Mouse (Mus musculus) embryonic facial prominence, embryonic 15.5 days (tissue): ENCODE data around the gene Slc30a7. TPM values are rescaled to one million over a fixed set of nuclear protein-coding genes. Genes with fewer than 3 reads are reported as not detected.
A peak's percentile ranks its signal among the peaks of the same experiment; 100 is the strongest.

Experiments
- ATAC-seq: fragments of 200-750 bp; cut with Nextera tagmentation; 2 replicates; pipeline ENCODE4 v1.8.0; 2017; ENCODE audit warnings: low read depth, moderate TSS enrichment; ENCODE audit not compliant: insufficient number of reproducible peaks, low FRiP score, low TSS enrichment
- H3K27ac ChIP-seq: fragments of 300-500 bp; sonication (generic); replicated peaks from 2 replicates; pipeline ENCODE4 v1.5.1; 2015; ENCODE audit warnings: mild to moderate bottlenecking, inconsistent platforms
- H3K27me3 ChIP-seq: fragments of 300-500 bp; sonication (generic); 2 replicates; pipeline ENCODE4 v1.6.1; 2015; ENCODE audit warnings: inconsistent platforms
- H3K36me3 ChIP-seq: fragments of 300-500 bp; sonication (generic); 2 replicates; pipeline ENCODE4 v1.6.1; 2015; ENCODE audit warnings: mild to moderate bottlenecking, inconsistent platforms
- H3K4me1 ChIP-seq: fragments of 300-500 bp; sonication (generic); 2 replicates; pipeline ENCODE4 v1.6.1; 2015; ENCODE audit warnings: inconsistent platforms
- H3K4me2 ChIP-seq: fragments of 300-500 bp; sonication (generic); replicated peaks from 2 replicates; pipeline ENCODE4 v1.6.1; 2015; ENCODE audit warnings: mild to moderate bottlenecking, inconsistent platforms
- H3K4me3 ChIP-seq: fragments of 300-500 bp; sonication (generic); replicated peaks from 2 replicates; pipeline ENCODE4 v1.5.1; 2015; ENCODE audit warnings: mild to moderate bottlenecking, inconsistent platforms
- H3K9ac ChIP-seq: fragments of 300-500 bp; sonication (generic); 2 replicates; pipeline ENCODE4 v1.6.1; 2015; ENCODE audit warnings: inconsistent platforms
- H3K9me3 ChIP-seq: fragments of 300-500 bp; sonication (generic); replicated peaks from 2 replicates; pipeline ENCODE4 v1.6.1; 2016; ENCODE audit warnings: inconsistent platforms
- WGBS: fragments of 180-500 bp; shearing (Covaris S2); methylation state at CpG from one replicate; pipeline ENCODE4 v1.1.7; 2015; 5-methylcytosine and 5-hydroxymethylcytosine counted together
- polyA plus RNA-seq: library from polyadenylated mRNA; unstranded; fragments of >200 nt; fragmentation: Nextera tagmentation; extraction: Ambion mirVana; gene quantifications from 2 replicates; pipeline ENCODE4 v1.2.1, GENCODE M21; 2015

Gene Slc30a7
- polyA plus RNA-seq, 1 experiment from 2014 or later = 30.3 TPM

GRCm38 (mm10) chr3:115963597-115963996, 43.6 kb downstream of the Slc30a7 start:
- H3K36me3 ChIP-seq = peaks cover 2% of the 10 kb centered on the region; the same call in 1 of the 2 replicates
- WGBS = 88% methylated on average over 1 of the region's 1 CpGs
- H3K9ac ChIP-seq = no peak overlapping the region
- H3K4me3 ChIP-seq = no peak overlapping the region
- no peak overlapping the region for H3K27ac ChIP-seq
- no peaks in the 10 kb centered on the region for H3K9me3 ChIP-seq
- no peaks in the 10 kb centered on the region for H3K27me3 ChIP-seq
- H3K4me2 ChIP-seq = no peak overlapping the region
- H3K4me1 ChIP-seq = peaks cover 11% of the 10 kb centered on the region
- no peak for ATAC-seq

GRCm38 (mm10) chr3:115962028-115962415, 45.2 kb downstream of the Slc30a7 start:
- peak; percentile 85 for ATAC-seq
- Histone ChIP-seq H3K27ac (peak overlapping the region; percentile 88; the same call in 1 of the 2 replicates), H3K9ac (no peak overlapping the region), H3K36me3 (peaks cover 14% of the 10 kb centered on the region), H3K9me3 (no peaks in the 10 kb centered on the region), H3K4me2 (no peak overlapping the region; the same call in 1 of the 2 replicates), H3K4me3 (no peak overlapping the region), H3K4me1 (peaks cover 10% of the 10 kb centered on the region), H3K27me3 (no peaks in the 10 kb centered on the region)
- 20% methylated on average over 4 of the region's 4 CpGs for WGBS

- H3K4me2 ChIP-seq = no peak overlapping the region; the same call in 1 of the 2 replicates
- peak; percentile 71; the same call in 1 of the 2 replicates for ATAC-seq
Measured at GRCm38 (mm10) chr3:115961311-115962027, 45.7 kb downstream of the Slc30a7 start.

DNA sequence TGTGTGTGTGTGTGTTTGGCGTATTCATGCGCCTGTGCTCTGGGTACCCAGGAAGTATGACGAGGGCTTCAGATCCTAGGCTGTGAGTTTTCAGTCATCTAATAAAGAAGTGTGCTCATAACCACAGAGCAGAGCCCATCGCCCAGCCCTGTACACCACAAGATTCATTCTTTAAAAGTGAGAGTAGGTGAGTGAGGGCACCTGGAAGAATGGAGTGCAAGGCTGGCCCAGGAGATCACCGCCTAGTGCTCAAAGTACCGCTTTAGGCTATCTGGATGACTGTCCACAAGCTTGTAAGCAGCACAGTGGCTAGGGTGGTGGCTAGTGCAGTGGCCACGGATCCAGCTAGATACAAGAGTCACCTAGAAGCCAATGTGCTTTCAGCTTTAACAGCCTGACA, 50.0 kb downstream of the Slc30a7 start:
- H3K4me3 ChIP-seq = no peak overlapping the region
- no peak overlapping the region for H3K27ac ChIP-seq
- H3K4me1 ChIP-seq = peaks cover 6% of the 10 kb centered on the region
- H3K27me3 ChIP-seq = no peaks in the 10 kb centered on the region
- WGBS = 95% methylated on average over 7 of the region's 7 CpGs
- no peak for ATAC-seq
- H3K4me2 ChIP-seq = no peak overlapping the region
- no peaks in the 10 kb centered on the region for H3K9me3 ChIP-seq
- no peak overlapping the region for H3K9ac ChIP-seq
- peaks cover 41% of the 10 kb centered on the region for H3K36me3 ChIP-seq

More at GRCm38 (mm10) chr3:115961311-115962027, 45.7 kb downstream of the Slc30a7 start:
- H3K36me3 ChIP-seq = peaks cover 14% of the 10 kb centered on the region
- H3K4me3 ChIP-seq = no peak overlapping the region
- 52% methylated on average over 11 of the region's 11 CpGs for WGBS
- no peaks in the 10 kb centered on the region for H3K27me3 ChIP-seq
- H3K27ac ChIP-seq = peak overlapping the region; percentile 88
- H3K9me3 ChIP-seq = no peaks in the 10 kb centered on the region
- peaks cover 10% of the 10 kb centered on the region for H3K4me1 ChIP-seq
- no peak overlapping the region for H3K9ac ChIP-seq

GRCm38 (mm10) chr3:115953088-115953487, 54.1 kb downstream of the Slc30a7 start:
- Histone ChIP-seq H3K9ac (no peak overlapping the region), H3K36me3 (peaks cover 40% of the 10 kb centered on the region), H3K4me2 (no peak overlapping the region), H3K4me1 (no peaks in the 10 kb centered on the region), H3K27ac (no peak overlapping the region), H3K4me3 (no peak overlapping the region), H3K27me3 (no peaks in the 10 kb centered on the region), H3K9me3 (no peaks in the 10 kb centered on the region)
- WGBS = 66% methylated on average over 3 of the region's 3 CpGs
- ATAC-seq = no peak

GRCm38 (mm10) chr3:115952356-115952755, 54.9 kb downstream of the Slc30a7 start:
- no peaks in the 10 kb centered on the region for H3K4me1 ChIP-seq
- 47% methylated on average over 4 of the region's 4 CpGs for WGBS
- H3K27me3 ChIP-seq = no peaks in the 10 kb centered on the region
- H3K27ac ChIP-seq = no peak overlapping the region
- H3K9me3 ChIP-seq = no peaks in the 10 kb centered on the region
- H3K36me3 ChIP-seq = peaks cover 37% of the 10 kb centered on the region
- ATAC-seq = no peak
- no peak overlapping the region for H3K4me3 ChIP-seq
- H3K9ac ChIP-seq = no peak overlapping the region
- no peak overlapping the region for H3K4me2 ChIP-seq

- Histone ChIP-seq H3K27me3 (no peaks in the 10 kb centered on the region), H3K4me1 (no peaks in the 10 kb centered on the region), H3K4me2 (no peak overlapping the region), H3K36me3 (peaks cover 36% of the 10 kb centered on the region), H3K9me3 (no peaks in the 10 kb centered on the region), H3K27ac (no peak overlapping the region), H3K9ac (no peak overlapping the region), H3K4me3 (no peak overlapping the region)
- WGBS = 61% methylated on average over 3 of the region's 3 CpGs
- no peak for ATAC-seq
Measured at GRCm38 (mm10) chr3:115951221-115951620, 56.0 kb downstream of the Slc30a7 start.

GRCm38 (mm10) chr3:115949921-115950877, 57.0 kb downstream of the Slc30a7 start:
- no peak for ATAC-seq
- 78% methylated on average over 6 of the region's 6 CpGs for WGBS
- H3K4me3 ChIP-seq = no peak overlapping the region
- no peak overlapping the region for H3K9ac ChIP-seq
- H3K27ac ChIP-seq = no peak overlapping the region
- H3K36me3 ChIP-seq = peaks cover 34% of the 10 kb centered on the region
- no peak overlapping the region for H3K4me2 ChIP-seq
- H3K27me3 ChIP-seq = no peaks in the 10 kb centered on the region
- H3K9me3 ChIP-seq = no peaks in the 10 kb centered on the region
- no peaks in the 10 kb centered on the region for H3K4me1 ChIP-seq

- H3K4me1 ChIP-seq = no peaks in the 10 kb centered on the region
- no peaks in the 10 kb centered on the region for H3K27me3 ChIP-seq
- no peak overlapping the region for H3K4me2 ChIP-seq
- no peak overlapping the region for H3K4me3 ChIP-seq
- H3K27ac ChIP-seq = no peak overlapping the region
- ATAC-seq = no peak
- H3K9me3 ChIP-seq = no peaks in the 10 kb centered on the region
- peaks cover 36% of the 10 kb centered on the region for H3K36me3 ChIP-seq
- 87% methylated on average over 3 of the region's 3 CpGs for WGBS
- H3K9ac ChIP-seq = no peak overlapping the region
Measured at GRCm38 (mm10) chr3:115949220-115949920, 57.8 kb downstream of the Slc30a7 start.

DNA sequence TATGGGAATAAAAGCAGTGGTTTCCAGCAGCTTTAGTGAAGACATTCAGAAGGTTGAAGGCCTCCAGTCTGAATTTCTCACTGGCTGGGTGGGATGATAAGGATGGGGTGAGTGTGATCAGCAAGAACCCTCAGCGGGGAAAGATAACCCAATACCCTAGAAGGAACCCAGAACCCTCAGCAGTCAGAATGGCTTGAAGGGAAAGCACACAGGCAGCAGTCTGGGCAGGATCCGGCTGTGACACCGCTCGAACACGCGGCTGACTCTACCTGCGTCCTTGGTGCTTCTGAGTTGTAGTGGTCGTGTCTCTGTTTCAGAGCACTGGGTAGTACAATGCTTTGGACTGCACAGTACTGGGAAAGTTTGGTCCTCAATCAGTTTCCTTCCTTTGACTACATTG, 60.9 kb downstream of the Slc30a7 start:
- no peak overlapping the region for H3K27ac ChIP-seq
- no peak overlapping the region for H3K4me3 ChIP-seq
- H3K9ac ChIP-seq = no peak overlapping the region
- ATAC-seq = no peak
- H3K4me1 ChIP-seq = no peaks in the 10 kb centered on the region
- H3K4me2 ChIP-seq = no peak overlapping the region
- H3K36me3 ChIP-seq = peaks cover 43% of the 10 kb centered on the region
- H3K9me3 ChIP-seq = no peaks in the 10 kb centered on the region
- 96% methylated on average over 8 of the region's 8 CpGs for WGBS
- no peaks in the 10 kb centered on the region for H3K27me3 ChIP-seq

DNA sequence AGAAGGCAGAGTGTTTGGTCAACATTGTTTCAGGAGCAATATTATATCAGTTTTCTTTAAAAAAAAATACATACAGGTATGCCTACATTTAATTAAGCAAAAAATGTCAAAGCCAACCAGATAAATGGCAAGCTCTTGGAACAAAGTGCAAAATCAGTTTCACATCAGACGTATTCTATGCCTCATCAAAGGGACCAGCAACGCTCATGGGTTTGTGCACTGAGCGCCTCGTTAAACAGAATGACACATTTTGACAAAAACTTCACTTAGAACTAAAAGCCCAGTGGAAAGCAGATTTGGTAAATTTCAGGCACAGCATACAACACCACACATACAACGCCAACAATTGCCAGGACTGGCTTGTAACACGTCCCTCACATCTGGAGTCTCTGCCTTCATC, 62.8 kb downstream of the Slc30a7 start:
- H3K4me3 ChIP-seq = no peak overlapping the region
- H3K4me2 ChIP-seq = no peak overlapping the region
- no peaks in the 10 kb centered on the region for H3K27me3 ChIP-seq
- H3K36me3 ChIP-seq = peaks cover 44% of the 10 kb centered on the region
- no peak overlapping the region for H3K9ac ChIP-seq
- no peak for ATAC-seq
- H3K9me3 ChIP-seq = no peaks in the 10 kb centered on the region
- no peak overlapping the region for H3K27ac ChIP-seq
- WGBS = 94% methylated on average over 6 of the region's 6 CpGs
- no peaks in the 10 kb centered on the region for H3K4me1 ChIP-seq
